Mouse (Mus musculus): Measurements from ENCODE around the gene Abhd13. TPM values are rescaled to one million over a fixed set of nuclear protein-coding genes. Genes with fewer than 3 reads are reported as not detected.
A peak's percentile ranks its signal among the peaks of the same experiment; 100 is the strongest.

The Abhd13 gene
- total and polyA plus RNA-seq, 3 experiments, result 8.6 to 20.3 (median 13.0) TPM

GRCm38 (mm10) chr8:9975276-9975675 is 2.2 kb upstream of the Abhd13 start:
- DNase-seq (ENCODE audit: extremely low read depth), result peak; percentile 39
- H3K9ac ChIP-seq (ENCODE audit: insufficient read depth, low read depth), result peak overlapping the region; percentile 33
- H3K79me2 ChIP-seq (replicated peaks; ENCODE audit: control insufficient read depth, extremely low read depth, insufficient read depth, poor library complexity, severe bottlenecking), result peaks cover 25% of the 10 kb centered on the region
- in situ Hi-C loops (cut with MboI; ENCODE audit: low pct_ligation_motif_present, low pct_unique_long_range_greater_than_20kb, low sequenced_read_pairs) (loop anchor here (25.0 kb wide), 1 partner anchor 337 kb away; no protein-coding TSS in a partner anchor), dilution Hi-C loops (cut with MboI; ENCODE audit: extremely low pct_ligation_motif_present, extremely low pct_unique_long_range_greater_than_20kb, low sequenced_read_pairs) (no loop called here)
- peaks cover 5 to 34% of the 10 kb centered on the region in 2 experiments; a peak in 3 of 4 replicates for H3K4me1 ChIP-seq (ENCODE audit: control insufficient read depth in 1 of 2, insufficient read depth in 2 of 2)
- H3K36me3 ChIP-seq (replicated peaks in 1 of 2; ENCODE audit: control insufficient read depth in 1 of 2, insufficient read depth in 1 of 2, low read length in 1 of 2), result peaks cover 13 to 30% of the 10 kb centered on the region in 2 experiments
- H3K4me2 ChIP-seq (ENCODE audit: insufficient read depth, low read depth, poor library complexity, severe bottlenecking), result peak overlapping the region; percentile 45; the same call in 1 of the 2 replicates
- no peak overlapping the region for H3K27ac ChIP-seq (ENCODE audit: insufficient read depth, low read depth)
- no peak for TF ChIP-seq SMC3 (IDR thresholded peaks at IDR 0.05; ENCODE audit: low read depth, low read length)
- TF ChIP-seq ETS1 (conservative IDR thresholded peaks at IDR 0.05; ENCODE audit: low read depth, low read length), result 0 out of 2 replicates have a peak, but pooled peaks have one; percentile 13
- TF ChIP-seq MAX (IDR thresholded peaks at IDR 0.05; ENCODE audit: low read length), result no peak
- TF ChIP-seq CHD2 (IDR thresholded peaks at IDR 0.05; ENCODE audit: low read length), result no peak
- peak; percentile 45 for TF ChIP-seq EP300 (IDR thresholded peaks at IDR 0.05; ENCODE audit: low read length)
- TF ChIP-seq ZNF384 (IDR thresholded peaks at IDR 0.05; ENCODE audit: low read depth, low read length), result no peak
- TF ChIP-seq TCF12 (IDR thresholded peaks at IDR 0.05; ENCODE audit: low read depth, low read length), result 0 out of 2 replicates have a peak, but pooled peaks have one; percentile 29
- TF ChIP-seq CTCF (conservative IDR thresholded peaks at IDR 0.05 in 1 of 2, IDR thresholded peaks at IDR 0.05 in 1 of 2; ENCODE audit: low read depth in 2 of 2, low read length in 2 of 2), result no peak
- TF ChIP-seq GABPA (IDR thresholded peaks at IDR 0.05; ENCODE audit: insufficient replicate concordance, low read depth, low read length), result no peak
- H3K27me3 ChIP-seq (replicated peaks), result no peaks in the 10 kb centered on the region
- H3K4me3 ChIP-seq (replicated peaks in 1 of 3; ENCODE audit: low read depth in 2 of 3, low read length in 2 of 3, poor library complexity in 1 of 3), result peak overlapping the region in 2 of 3 experiments; percentile 80 to 90
- no peaks in the 10 kb centered on the region for H3K9me3 ChIP-seq (replicated peaks; ENCODE audit: low read length)

GRCm38 (mm10) chr8:9975898-9976611 is 1.5 kb upstream of the Abhd13 start:
- Histone ChIP-seq H3K4me1 (ENCODE audit: control insufficient read depth in 1 of 2, insufficient read depth in 2 of 2) (peaks cover 5 to 39% of the 10 kb centered on the region in 2 experiments; a peak in 3 of 4 replicates), H3K9ac (ENCODE audit: insufficient read depth, low read depth) (peak overlapping the region; percentile 33), H3K4me2 (ENCODE audit: insufficient read depth, low read depth, poor library complexity, severe bottlenecking) (peak overlapping the region; percentile 45; the same call in 1 of the 2 replicates), H3K27me3 (replicated peaks) (no peaks in the 10 kb centered on the region), H3K27ac (ENCODE audit: insufficient read depth, low read depth) (no peak overlapping the region), H3K4me3 (replicated peaks in 1 of 3; ENCODE audit: low read depth in 2 of 3, low read length in 2 of 3, poor library complexity in 1 of 3) (peak overlapping the region; percentile 76 to 90 (median 80)), H3K79me2 (replicated peaks; ENCODE audit: control insufficient read depth, extremely low read depth, insufficient read depth, poor library complexity, severe bottlenecking) (peaks cover 32% of the 10 kb centered on the region), H3K36me3 (replicated peaks in 1 of 2; ENCODE audit: control insufficient read depth in 1 of 2, insufficient read depth in 1 of 2, low read length in 1 of 2) (peaks cover 13 to 32% of the 10 kb centered on the region in 2 experiments), H3K9me3 (replicated peaks; ENCODE audit: low read length) (no peaks in the 10 kb centered on the region)
- in situ Hi-C loops (cut with MboI; ENCODE audit: low pct_ligation_motif_present, low pct_unique_long_range_greater_than_20kb, low sequenced_read_pairs), result loop anchor here (25.0 kb wide), 1 partner anchor 336 kb away; no protein-coding TSS in a partner anchor
- dilution Hi-C loops (cut with MboI; ENCODE audit: extremely low pct_ligation_motif_present, extremely low pct_unique_long_range_greater_than_20kb, low sequenced_read_pairs), result no loop called here
- peak; percentile 97 for DNase-seq (ENCODE audit: extremely low read depth)
- peak; percentile 67; the same call in 1 of the 2 replicates for TF ChIP-seq NELFE (IDR thresholded peaks at IDR 0.05; ENCODE audit: low read depth, low read length)
- TF ChIP-seq ZMIZ1 (IDR thresholded peaks at IDR 0.05; ENCODE audit: low read depth, low read length), result peak; percentile 75
- TF ChIP-seq TBP (conservative IDR thresholded peaks at IDR 0.05; ENCODE audit: low read depth, low read length), result 0 out of 2 replicates have a peak, but pooled peaks have one; percentile 16
- TF ChIP-seq ZNF384 (IDR thresholded peaks at IDR 0.05; ENCODE audit: low read depth, low read length), result no peak
- TF ChIP-seq MAFK (IDR thresholded peaks at IDR 0.05; ENCODE audit: insufficient replicate concordance, low read length), result no peak
- peak; percentile 88 for TF ChIP-seq RAD21 (IDR thresholded peaks at IDR 0.05; ENCODE audit: low read depth, low read length)
- TF ChIP-seq SMC3 (IDR thresholded peaks at IDR 0.05; ENCODE audit: low read depth, low read length), result peak; percentile 65
- 0 out of 2 replicates have a peak, but pooled peaks have one; percentile 25 for TF ChIP-seq BHLHE40 (IDR thresholded peaks at IDR 0.05; ENCODE audit: low read depth, low read length)
- no peak for TF ChIP-seq UBTF (IDR thresholded peaks at IDR 0.05; ENCODE audit: low read depth, low read length)
- TF ChIP-seq POLR2AphosphoS2 (IDR thresholded peaks at IDR 0.05; ENCODE audit: low read depth, low read length), result no peak
- peak; percentile 34; the same call in 1 of the 2 replicates for TF ChIP-seq IRF4 (IDR thresholded peaks at IDR 0.05; ENCODE audit: low read depth, low read length)
- TF ChIP-seq KAT2A (IDR thresholded peaks at IDR 0.05; ENCODE audit: insufficient replicate concordance, low read length), result peak; percentile 86; the same call in 1 of the 2 replicates
- peak; percentile 75 for TF ChIP-seq POLR2A (IDR thresholded peaks at IDR 0.05; ENCODE audit: low read depth, low read length)
- TF ChIP-seq ELF1 (IDR thresholded peaks at IDR 0.05; ENCODE audit: low read depth, low read length), result peak; percentile 92
- no peak for TF ChIP-seq CHD1 (IDR thresholded peaks at IDR 0.05; ENCODE audit: low read depth, low read length)
- peak; percentile 73 for TF ChIP-seq ETS1 (conservative IDR thresholded peaks at IDR 0.05; ENCODE audit: low read depth, low read length)
- 0 out of 2 replicates have a peak, but pooled peaks have one; percentile 60 for TF ChIP-seq MEF2A (IDR thresholded peaks at IDR 0.05; ENCODE audit: borderline replicate concordance, low read depth, low read length)
- peak; percentile 87 for TF ChIP-seq MXI1 (IDR thresholded peaks at IDR 0.05; ENCODE audit: low read depth, low read length)
- TF ChIP-seq USF2 (conservative IDR thresholded peaks at IDR 0.05; ENCODE audit: low read depth, low read length), result no peak
- peak; percentile 69; the same call in 1 of the 2 replicates for TF ChIP-seq MAZ (IDR thresholded peaks at IDR 0.05; ENCODE audit: low read depth, low read length)
- TF ChIP-seq CTCF (conservative IDR thresholded peaks at IDR 0.05 in 1 of 2, IDR thresholded peaks at IDR 0.05 in 1 of 2; ENCODE audit: low read depth in 2 of 2, low read length in 2 of 2), result peak in 1 of 2 experiments; percentile 85; a peak in 2 of 4 replicates
- no peak for TF ChIP-seq ZC3H11A (IDR thresholded peaks at IDR 0.05; ENCODE audit: low read depth, low read length)
- peak; percentile 53; the same call in 1 of the 2 replicates for TF ChIP-seq TCF12 (IDR thresholded peaks at IDR 0.05; ENCODE audit: low read depth, low read length)
- peak; percentile 88 for TF ChIP-seq HCFC1 (IDR thresholded peaks at IDR 0.05; ENCODE audit: low read depth, low read length)
- TF ChIP-seq JUND (conservative IDR thresholded peaks at IDR 0.05; ENCODE audit: low read depth, low read length), result no peak

All from CH12.LX (cell line).